Mouse (Mus musculus): ENCODE results near the gene Eif4e2.

DNA sequence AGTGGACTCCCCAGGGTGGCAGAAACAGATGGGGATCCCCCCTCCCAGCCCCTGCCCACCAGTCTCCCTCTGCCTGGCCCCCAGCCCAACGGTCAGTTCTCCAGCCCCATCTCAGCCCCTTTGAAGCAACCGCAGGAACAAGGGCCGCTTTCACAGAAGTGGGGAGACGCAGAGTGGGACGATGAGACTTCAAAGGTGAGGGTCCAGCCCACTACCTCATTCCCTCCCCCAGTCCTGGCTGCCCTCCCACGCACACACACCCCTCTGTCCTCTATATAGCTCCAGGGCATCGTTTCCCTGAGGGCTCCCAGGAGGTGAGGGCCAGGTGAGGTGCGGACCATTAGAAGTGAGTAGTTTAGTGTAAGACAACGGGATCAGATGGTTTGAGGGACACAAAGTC, 30.7 kb upstream of the Eif4e2 start, which contains the start of gene Prss56:
- no peak for TF ChIP-seq CTCF (IDR thresholded peaks at IDR 0.05; ENCODE audit: control insufficient read depth, insufficient read depth, insufficient replicate concordance, low read depth, low read length)
- no peak for TF ChIP-seq POLR2A (IDR thresholded peaks at IDR 0.05; ENCODE audit: control insufficient read depth, low read depth, low read length)
